Mouse (Mus musculus): ENCODE results near the gene Il6ra.
A peak's percentile ranks its signal among the peaks of the same experiment; 100 is the strongest.

Gene Il6ra

DNA sequence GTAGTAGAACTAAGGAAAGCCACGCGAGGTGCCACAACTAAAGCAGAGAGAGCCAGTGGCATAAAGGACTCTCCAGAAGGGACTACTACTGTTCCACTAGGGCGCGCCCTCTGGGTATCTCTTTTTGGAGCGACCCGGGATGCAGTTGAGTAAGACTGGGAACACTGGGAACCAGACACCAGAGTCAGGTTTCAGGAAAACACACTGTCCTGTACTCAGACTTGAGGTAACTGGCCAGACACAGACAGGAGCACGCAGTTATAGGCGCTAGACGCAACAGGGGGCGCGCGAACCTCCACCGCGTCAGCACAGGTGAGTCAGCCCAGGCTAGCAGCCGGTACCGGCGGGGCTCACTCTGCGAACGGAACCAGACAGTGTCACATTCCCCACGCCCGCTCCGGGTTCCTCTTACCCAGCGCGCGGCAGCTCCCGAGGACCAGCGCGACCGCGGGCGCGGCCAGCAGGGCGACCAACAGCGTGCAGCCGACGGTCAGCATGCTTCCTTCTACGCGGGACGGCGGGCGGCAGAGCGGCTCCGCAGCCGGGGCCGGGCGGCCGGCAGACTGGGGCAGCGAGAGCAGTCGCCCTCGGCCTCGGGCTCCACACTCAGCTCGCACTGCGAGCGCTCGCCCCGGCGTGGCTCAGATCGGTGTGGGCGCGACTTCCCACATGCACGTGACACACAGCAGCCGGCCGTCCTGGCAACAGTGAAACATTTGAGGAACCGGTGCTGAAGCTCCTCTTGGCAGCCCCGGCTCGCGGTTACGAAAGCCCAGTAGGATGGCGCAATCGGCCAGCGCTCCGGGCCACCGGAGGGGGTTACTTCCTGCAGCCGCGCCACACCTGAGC, at the start of gene Il6ra:
Il6ra (minus strand) TSS at position 654 of the 849 bp plus-strand sequence.
- peak; percentile 84 for DNase-seq (ENCODE audit: low spot score)

DNA sequence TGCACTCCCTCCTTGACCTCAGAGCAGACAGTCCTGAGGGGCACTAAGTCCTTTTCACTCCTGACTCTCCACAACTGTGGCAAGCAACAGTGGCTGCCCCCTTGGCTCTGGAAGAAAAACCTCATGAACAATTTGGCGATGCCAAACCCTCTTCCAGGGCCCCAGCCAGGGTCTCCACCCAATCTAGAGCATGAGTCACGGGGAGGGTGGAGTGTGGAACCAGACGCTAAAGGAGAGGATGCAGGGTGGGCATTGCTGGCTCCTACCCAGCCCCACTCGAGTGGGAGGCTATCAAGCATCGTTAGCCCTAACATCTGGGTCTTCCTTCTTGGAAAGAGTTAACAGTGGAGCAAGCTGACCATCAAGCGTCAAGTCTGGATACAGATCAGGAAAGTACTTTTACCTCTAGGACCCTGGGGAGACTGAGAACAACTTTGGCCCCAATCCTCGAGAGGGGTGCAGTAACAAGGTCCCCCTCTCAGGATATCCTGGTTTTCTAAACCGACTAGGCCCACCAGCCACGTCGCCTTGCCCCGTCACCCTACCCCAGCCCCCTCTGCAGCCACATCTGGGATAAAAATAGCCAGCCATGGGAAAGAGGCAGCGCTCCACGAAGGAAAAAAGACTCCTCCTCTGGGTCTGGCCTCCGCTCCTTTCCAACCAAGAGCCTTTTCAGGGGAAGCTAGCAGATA, 49.2 kb upstream of the Il6ra start:
- DNase-seq (ENCODE audit: low spot score), result peak; percentile 30

DNA sequence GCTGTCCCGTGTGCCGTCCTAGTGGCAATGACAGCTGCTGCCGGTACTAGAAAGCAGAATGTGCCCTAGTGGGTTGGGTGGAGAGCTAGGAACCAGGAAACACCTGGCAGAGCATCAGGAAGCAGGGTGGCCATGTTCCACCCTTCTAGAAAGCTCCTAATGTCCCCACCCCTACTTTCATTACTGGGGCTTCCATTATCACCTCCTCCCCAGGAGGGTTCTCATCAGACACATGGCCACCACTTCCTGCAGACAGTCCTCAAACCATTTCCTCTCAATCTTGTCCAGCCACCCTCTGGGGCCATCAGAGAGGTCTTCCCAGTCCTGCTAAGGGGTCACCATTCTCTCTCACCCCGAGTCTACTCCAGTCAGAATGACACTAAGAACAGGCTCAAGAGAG, 48.4 kb upstream of the Il6ra start:
- no peak for DNase-seq (ENCODE audit: low spot score)

DNA sequence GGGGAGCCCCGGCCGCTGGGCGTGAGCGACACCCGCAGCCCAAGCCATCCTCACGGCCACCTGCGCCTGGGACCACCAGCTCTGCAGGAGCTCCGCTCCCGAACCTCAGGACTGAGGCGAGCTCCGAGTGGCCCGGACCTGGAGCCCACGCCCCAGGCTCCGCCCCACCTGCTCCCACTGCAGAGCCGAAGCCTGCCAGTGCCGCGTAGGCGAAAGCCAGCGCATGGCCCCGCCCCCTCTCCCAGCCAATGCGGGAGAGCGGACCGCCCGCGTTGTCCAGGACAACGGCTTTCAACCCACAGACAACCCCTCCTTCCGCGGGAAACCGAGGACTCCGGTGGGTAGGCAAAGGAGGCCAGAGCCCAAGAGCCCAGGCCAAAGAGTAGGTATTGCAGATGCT, 47.5 kb upstream of the Il6ra start:
- peak; percentile 95 for DNase-seq (ENCODE audit: low spot score)

DNA sequence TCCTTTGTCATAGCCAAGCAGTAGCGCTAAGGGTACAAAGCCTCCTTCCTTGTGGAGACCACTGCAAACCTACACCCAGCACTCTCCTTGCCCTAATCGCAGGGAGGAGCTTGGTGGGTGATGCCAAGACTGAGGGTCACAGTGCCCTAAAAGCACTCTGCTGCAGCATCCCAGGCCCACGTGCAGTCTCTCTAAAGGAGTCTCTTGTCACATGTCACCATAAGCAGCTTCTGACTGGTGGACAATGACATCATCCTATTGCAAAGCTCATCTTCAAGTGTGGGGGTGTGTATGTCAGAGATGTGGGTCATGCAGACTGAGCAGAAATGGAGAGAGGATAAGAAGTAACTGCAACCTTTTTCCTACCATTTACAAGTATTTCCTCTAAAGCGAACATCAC, 46.4 kb upstream of the Il6ra start:
- peak; percentile 33 for DNase-seq (ENCODE audit: low spot score)

DNA sequence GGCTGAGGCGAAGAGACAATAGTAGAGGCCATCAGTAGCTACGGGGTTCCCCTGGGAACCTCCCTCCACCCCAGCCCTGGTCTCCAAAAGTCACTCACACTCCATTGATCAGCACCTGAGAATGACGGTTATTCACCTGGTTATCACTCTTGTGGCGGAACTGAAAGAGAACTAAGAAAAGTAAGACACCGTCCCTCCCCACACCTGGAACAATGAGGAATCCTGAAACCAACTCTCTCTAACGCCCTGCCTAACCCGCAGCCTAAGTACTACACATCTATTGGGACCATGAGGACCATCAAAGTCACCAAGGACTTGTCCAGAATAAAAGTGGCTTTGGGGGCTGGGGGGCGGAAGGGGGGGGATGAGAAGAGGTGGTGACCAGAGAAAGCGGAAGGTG, 44.9 kb upstream of the Il6ra start:
- no peak for DNase-seq (ENCODE audit: low spot score)

DNA sequence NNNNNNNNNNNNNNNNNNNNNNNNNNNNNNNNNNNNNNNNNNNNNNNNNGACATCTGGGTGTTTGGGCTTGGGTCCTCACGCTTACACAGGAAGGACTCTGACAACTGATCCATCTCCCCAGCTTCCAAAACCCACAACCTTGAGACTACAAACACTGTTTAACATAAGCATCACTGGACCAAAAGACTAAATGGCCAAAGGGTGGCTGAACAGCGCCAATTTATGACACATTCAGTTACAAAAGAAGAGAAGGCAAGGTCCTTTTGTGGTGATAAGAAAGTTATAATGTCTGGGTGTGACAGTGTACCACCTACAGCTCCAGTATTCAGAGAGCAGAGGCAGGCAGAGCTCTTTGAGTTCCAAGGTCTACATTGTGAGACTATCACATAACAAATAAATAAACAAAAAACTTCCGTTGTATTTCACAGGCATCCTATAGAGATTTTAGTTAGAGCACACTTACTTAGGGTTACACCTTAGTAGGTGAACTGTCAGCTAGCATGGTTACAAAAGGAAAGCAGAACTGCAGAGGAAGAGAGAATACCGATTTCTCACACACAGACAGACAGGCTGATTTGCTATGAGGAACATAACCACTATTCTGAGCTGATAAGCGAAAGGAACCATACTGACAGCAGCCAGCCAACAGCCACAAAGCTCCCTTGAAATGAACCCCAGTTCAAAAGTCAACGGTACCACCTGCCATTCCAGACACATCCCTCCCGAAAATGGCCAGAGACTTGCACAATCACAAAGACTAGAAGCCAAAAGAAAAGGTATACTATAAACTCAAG, 43.4 kb upstream of the Il6ra start:
- DNase-seq (ENCODE audit: low spot score), result no peak

DNA sequence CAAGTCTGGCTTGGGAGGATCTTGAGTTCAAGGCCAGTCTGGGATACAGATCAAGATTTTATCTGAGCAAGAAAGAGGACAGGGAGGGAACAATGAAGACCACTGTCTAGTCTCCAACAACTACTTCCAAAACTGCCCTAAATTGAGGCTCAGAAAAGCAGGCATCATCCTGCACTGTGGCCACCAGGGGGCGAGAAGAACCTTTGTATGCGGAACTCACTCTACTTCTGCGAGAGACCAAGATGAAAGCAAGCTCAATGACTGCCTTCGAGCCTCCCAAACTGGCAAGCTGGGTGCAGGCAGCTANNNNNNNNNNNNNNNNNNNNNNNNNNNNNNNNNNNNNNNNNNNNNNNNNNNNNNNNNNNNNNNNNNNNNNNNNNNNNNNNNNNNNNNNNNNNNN, 40.4 kb upstream of the Il6ra start:
- peak; percentile 69 for DNase-seq (ENCODE audit: low spot score)

DNA sequence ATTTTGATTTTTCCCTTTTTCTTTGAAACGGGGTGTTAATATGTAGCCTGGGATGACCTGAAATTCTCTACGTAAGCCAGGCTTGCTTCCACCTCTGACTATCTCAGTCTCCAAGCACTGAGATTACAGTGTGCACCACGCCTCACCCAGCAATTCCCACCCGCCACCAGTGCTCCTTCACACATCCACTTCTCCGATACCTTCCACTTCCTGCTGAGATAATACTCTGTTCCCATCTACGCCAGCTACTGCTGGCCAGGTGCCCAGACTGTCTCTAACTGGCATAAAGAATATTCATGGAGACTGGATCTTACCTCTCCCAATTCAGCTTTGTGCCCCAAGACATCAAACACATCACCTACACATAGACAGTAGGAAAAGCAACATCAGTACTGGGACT, 35.7 kb upstream of the Il6ra start:
- no peak for DNase-seq (ENCODE audit: low spot score)

DNA sequence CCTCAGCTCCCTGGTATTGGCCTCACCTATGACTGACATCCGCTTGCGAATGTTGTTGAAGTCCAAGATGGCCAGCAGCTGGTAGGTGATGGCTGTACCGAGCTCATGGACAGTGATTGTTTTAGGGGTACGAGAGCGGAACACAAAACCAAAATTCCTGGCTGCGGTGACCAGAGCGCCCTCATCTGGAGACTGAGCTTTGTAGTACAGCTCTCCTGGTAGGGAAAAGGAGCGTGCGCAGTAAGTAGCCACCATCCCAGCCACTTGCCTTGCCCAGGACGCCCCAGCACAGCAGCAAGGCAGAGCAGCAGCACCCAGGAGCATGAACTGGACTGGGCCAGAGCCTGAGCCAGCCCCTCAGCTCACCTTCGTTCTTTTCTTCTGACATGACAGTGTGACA, 35.0 kb upstream of the Il6ra start:
- DNase-seq (ENCODE audit: low spot score), result no peak

DNA sequence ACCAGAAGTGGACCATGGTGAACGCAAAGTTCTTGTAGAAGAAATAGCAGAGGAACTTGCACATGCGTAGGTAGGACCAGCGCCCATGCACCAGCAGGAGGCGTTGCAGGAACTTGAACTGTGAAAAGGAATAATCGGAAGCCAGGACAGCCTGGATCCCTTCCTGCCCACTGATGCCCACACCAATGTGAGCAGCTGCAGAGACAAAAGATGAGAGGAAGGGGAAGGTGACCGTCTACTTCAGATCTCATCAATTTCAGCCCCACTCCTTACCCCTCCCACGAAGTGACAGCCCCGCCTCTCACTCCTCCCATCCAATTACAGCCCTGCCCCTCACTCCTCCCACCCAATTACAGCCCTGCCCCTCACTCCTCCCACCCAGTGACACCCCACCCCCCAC, 32.0 kb upstream of the Il6ra start:
- DNase-seq (ENCODE audit: low spot score), result no peak

DNA sequence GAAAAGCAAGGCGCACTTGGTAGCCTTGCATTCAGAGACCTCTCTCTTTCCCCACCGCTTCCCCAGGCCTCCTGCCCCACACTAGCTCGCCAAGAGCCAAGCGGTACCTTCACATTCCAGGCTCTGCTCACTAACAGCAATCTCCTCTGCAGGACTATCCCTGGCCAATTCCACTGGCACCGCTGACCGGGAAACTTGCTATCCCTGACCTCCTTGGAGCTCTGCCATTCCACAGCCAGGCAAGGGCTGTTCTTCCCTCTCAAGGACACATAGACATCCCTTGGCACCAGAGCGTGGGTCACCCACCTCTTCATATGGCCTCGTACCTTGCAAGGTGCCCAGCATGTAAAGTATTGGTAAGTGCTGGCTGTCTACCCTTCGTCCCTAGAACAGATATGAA, 29.9 kb upstream of the Il6ra start:
- peak; percentile 49 for DNase-seq (ENCODE audit: low spot score)

DNA sequence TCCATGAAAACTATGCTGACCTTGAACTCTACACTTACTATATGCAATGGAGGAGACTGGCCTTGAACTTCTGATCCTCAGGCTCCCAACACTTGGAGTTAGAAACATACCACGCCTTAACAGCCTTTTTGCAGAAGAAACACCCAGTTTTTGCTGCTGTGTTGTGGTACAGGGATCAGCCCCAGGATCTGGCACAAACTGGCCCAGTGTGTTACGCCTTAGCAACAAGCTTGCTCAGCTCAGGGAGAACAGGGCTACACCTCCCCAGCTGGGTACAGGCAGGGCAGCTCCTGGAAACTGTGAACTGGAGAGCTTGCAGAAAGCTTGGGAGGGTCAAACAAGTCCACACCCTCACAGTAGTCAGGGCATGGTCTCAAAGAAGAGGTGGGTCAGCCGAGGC, 23.5 kb upstream of the Il6ra start:
- no peak for DNase-seq (ENCODE audit: low spot score)

DNA sequence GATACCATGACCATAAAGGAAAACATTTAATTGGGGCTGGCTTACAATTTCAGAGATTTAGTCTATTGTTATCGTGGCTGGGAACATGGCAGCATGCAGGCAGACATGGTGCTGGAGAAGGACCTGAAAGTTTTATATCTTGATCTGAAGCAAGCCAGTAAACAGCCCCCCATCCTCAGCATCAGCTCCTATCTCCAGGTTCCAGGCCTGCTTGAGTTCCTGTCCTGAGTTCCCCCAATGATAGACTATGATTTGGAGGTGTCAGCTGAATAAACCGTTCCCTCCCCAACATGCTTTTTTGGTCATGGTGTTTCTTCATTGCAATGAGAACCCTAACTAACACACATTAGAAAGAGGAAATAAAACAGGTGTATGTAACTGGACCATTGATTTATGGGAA, 19.9 kb upstream of the Il6ra start:
- no peak for DNase-seq (ENCODE audit: low spot score)

DNA sequence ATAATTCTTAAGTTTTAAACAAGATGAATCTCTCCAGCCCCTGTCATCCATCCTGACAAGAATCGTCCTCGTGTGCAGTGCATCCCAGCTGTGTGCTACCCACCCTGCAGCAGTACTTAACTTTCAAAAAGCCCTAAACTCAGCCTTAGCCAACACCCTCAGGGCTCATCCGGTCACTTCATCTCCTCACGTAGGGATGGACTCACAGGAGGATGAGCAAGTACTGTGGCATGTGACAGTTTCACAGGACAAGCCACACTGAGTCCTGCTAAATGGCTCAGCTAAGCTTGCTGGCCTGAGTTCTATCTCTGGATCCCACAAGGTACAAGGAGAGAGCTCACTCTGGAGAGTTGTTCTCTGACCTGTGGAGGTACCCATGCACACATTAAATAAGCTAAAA, 16.0 kb upstream of the Il6ra start:
- DNase-seq (ENCODE audit: low spot score), result no peak

DNA sequence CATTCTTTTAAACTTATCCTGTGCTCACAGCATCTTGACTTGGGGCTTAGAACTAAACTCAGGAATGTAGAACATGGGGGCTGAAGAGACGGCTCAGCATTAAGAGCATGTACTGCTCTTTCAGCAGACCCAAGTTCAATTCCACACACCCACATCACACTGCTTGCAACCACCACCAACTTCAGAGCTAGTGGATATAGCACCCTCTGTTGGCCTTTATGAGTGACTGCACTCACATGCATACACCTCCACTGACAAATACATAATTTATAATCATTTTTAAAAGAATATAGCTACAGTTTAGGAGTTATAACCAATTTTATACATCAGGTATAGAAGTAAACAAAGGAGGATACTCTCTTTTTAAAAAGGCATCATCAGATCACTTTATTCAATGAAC, 13.4 kb upstream of the Il6ra start:
- no peak for DNase-seq (ENCODE audit: low spot score)

DNA sequence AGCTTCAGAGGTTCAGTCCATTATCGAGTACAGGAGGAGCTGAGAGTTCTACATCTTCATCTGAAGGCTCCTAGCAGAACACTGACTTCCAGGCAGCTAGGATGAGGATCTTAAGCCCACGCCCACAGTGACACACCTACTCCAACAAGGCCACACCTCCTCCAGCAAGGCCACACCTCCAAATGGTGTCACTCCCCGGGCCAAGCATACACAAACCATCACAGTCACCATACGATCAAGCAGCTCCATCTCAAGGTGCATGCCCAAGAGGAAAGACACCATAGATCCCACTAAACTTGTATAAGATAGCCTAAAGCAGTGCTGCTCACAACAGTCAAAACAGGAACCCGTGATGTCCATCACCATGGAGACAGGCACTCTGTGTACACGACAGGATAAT, 7.7 kb upstream of the Il6ra start:
- no peak for DNase-seq (ENCODE audit: low spot score)

DNA sequence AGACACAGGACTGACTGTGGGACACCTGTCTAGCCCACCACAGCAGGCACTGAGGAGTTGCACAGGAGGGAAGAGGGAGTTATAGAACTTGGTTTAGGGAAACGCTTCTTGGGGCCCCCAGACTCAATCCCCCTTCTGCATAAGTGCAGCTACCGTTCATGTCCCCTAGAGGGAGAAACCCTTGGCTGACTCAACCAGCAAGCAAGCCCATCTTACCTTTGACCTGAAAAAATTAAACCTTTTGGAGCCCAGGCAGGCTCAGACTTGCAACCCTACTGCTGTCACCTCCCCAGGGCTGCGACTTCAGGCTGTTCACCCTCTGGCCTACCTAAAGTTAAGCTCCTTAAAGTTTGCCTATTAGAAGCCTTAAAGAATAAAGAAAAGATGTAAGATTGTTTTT, 4.4 kb upstream of the Il6ra start:
- DNase-seq (ENCODE audit: low spot score), result no peak

DNA sequence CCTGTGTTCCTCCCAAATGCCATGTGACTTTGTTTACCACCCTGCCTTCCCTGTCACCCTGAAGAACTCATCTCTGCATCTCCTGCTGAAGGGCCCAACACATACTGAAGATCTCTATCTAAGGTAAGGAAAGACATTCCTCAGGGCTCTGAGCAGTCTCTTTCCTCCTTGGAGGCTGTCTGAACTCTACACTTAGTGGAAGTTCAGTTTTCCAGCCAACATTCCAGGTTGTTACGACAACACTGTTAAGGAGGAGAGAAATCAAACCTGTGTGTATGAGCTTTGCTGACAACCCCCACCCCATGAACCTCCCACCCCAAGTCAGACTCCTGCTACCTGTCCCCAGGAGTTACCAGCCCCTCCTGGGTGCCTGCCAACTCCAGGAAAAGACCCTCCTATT, 3.6 kb upstream of the Il6ra start:
- no peak for DNase-seq (ENCODE audit: low spot score)

DNA sequence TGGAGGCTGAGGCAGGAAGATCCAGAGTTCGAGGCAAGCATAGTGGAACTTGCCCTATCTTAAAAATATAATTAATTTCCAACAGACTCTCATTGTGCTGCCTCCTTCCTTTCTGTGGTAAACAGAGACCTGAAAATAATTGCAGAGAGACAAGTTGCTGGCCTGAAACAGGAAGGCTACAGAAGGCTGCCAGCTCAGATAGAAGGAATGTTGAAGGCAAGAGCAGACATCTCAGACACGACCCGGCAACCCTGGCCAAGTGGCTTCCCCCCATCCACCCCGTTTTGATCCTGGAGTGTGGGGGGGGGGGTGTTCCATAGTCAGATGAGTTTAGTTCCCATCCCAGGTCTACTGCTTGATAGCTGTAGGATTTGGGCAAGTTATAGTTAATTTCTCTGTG, 1.7 kb upstream of the Il6ra start:
- no peak for DNase-seq (ENCODE audit: low spot score)

DNA sequence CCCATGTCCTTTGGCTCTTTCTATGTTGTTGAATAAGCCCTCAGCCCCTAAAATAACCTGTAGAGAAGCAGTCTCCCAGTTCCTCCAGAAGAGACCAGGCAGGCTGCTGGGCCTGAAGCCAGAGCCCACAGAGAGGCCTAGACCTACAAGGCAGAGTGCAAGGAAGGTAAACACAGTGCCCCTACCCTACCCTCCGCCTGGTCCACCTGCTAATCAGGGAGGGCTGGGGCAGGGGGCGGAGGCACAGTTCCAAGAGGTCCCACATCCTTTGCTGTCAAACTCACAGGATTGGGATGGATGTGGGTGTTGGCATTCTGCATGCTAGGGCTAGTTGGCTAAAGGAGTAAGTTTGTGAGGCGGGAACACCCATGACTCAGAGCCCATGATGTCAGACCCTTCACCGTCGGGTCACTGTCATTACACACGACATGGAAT, 871 bp downstream of the Il6ra start:
- DNase-seq (ENCODE audit: low spot score), result no peak

DNA sequence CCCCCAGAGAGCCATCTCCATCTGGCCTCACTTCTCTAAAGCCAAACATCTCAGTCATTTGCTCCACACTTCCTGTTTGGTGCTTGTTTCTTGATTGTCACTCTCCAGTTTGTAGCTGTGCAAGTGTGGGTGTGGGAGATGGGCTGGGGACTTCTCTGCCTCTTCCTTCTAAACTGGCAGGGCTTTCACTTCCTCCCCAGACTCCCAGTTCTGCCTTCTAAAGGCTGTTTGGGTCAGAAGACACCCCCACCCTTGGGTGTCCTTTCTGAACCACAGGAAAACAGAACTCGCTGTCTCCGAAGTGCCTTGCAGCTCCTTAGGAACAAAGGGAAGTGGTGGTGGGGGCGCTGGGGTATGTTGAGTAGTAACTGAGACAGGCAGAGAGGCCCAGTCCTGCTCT, 1.8 kb downstream of the Il6ra start:
- DNase-seq (ENCODE audit: low spot score), result no peak

All from ovary, postnatal 36 days (tissue).